Mouse (Mus musculus) lung, embryonic 14.5 days (tissue): ENCODE results near the gene Acat3. TPM values are rescaled to one million over a fixed set of nuclear protein-coding genes. Genes with fewer than 3 reads are reported as not detected.
A peak's percentile ranks its signal among the peaks of the same experiment; 100 is the strongest.
"Not testable (repeated sequence)": the region's sequence is repeated elsewhere in the genome, so short reads cannot be mapped to it uniquely, and the experiment has no call there.

Experiments used
- ATAC-seq: fragments of 200-750 bp; cut with Nextera tagmentation; 2 replicates; pipeline ENCODE4 v1.8.0; 2017; ENCODE audit warnings: mild to moderate bottlenecking, moderate TSS enrichment, moderate library complexity; ENCODE audit not compliant: insufficient read depth
- DNase-seq: peaks from one replicate; pipeline ENCODE4 v3.0.0-alpha.2; 2015
- H3K27ac ChIP-seq: fragments of 300-500 bp; sonication (generic); 2 replicates; pipeline ENCODE4 v1.5.1; 2014; ENCODE audit warnings: low read depth, mild to moderate bottlenecking, moderate library complexity
- H3K27me3 ChIP-seq: fragments of 300-500 bp; sonication (generic); 2 replicates; pipeline ENCODE4 v1.6.1; 2014; ENCODE audit warnings: low read length, control low read depth; ENCODE audit not compliant: insufficient read depth
- H3K36me3 ChIP-seq: fragments of 300-500 bp; sonication (generic); 2 replicates; pipeline ENCODE4 v1.6.1; 2014; ENCODE audit warnings: control low read depth; ENCODE audit not compliant: insufficient read depth
- H3K4me1 ChIP-seq: fragments of 300-500 bp; sonication (generic); 2 replicates; pipeline ENCODE4 v1.6.1; 2014; ENCODE audit warnings: antibody characterized with exemption, control low read depth; ENCODE audit not compliant: insufficient read depth
- H3K4me2 ChIP-seq: fragments of 300-500 bp; sonication (generic); 2 replicates; pipeline ENCODE4 v1.6.1; 2014; ENCODE audit warnings: mild to moderate bottlenecking
- H3K4me3 ChIP-seq: fragments of 300-500 bp; sonication (generic); 2 replicates; pipeline ENCODE4 v1.5.1; 2014; ENCODE audit warnings: low read depth, low read length
- H3K9ac ChIP-seq: fragments of 300-500 bp; sonication (generic); 2 replicates; pipeline ENCODE4 v1.6.1; 2014
- H3K9me3 ChIP-seq: fragments of 300-500 bp; sonication (generic); 2 replicates; pipeline ENCODE4 v1.6.1; 2016; ENCODE audit warnings: low read depth, low read length, control low read depth
- CTCF ChIP-seq: IDR thresholded peaks from 2 replicates; pipeline ENCODE4 v1.5.1; 2016; ENCODE audit warnings: antibody characterized with exemption, low read depth
- WGBS: fragments of 180-500 bp; shearing (Covaris S2); extraction: QIAGEN DNeasy Blood & Tissue Kit; methylation state at CpG from one replicate; pipeline ENCODE4 v1.1.7; 2014; 5-methylcytosine and 5-hydroxymethylcytosine counted together
- polyA plus RNA-seq: library from polyadenylated mRNA; unstranded; fragments of >200 nt; fragmentation: Nextera tagmentation; extraction: Ambion mirVana; gene quantifications from 2 replicates; pipeline ENCODE4 v1.2.1, GENCODE M21; 2014

Gene Acat3
- polyA plus RNA-seq, 1 experiment from 2014 or later = 0.67 TPM

- Histone ChIP-seq H3K36me3 (peaks cover 13% of the 10 kb centered on the region), H3K9ac (no peak overlapping the region), H3K4me3 (no peak overlapping the region), H3K27ac (no peak overlapping the region), H3K9me3 (no peaks in the 10 kb centered on the region), H3K4me1 (no peaks in the 10 kb centered on the region), H3K27me3 (no peaks in the 10 kb centered on the region), H3K4me2 (no peak overlapping the region)
- DNase-seq (no peak), ATAC-seq (no peak)
- TF ChIP-seq CTCF = no peak
- WGBS = 76% methylated on average over 4 of the region's 4 CpGs
Observed at GRCm38 (mm10) chr17:12905810-12906209, 34.6 kb downstream of the Acat3 start.

- 0 out of 2 replicates have a peak, but pooled peaks cover 10% of the 10 kb centered on the region for H3K36me3 ChIP-seq
- no peak overlapping the region for H3K4me2 ChIP-seq
- no peaks in the 10 kb centered on the region for H3K27me3 ChIP-seq
- no peak overlapping the region for H3K4me3 ChIP-seq
- no peak for DNase-seq
- H3K27ac ChIP-seq = no peak overlapping the region
- H3K4me1 ChIP-seq = no peaks in the 10 kb centered on the region
- H3K9me3 ChIP-seq = no peaks in the 10 kb centered on the region
- ATAC-seq = no peak
- 88% methylated on average over 1 of the region's 1 CpGs for WGBS
- H3K9ac ChIP-seq = no peak overlapping the region
- no peak for TF ChIP-seq CTCF
Observed at GRCm38 (mm10) chr17:12904349-12904748, 36.1 kb downstream of the Acat3 start.

- H3K4me2 ChIP-seq = no peak overlapping the region
- H3K27me3 ChIP-seq = no peaks in the 10 kb centered on the region
- no peak overlapping the region for H3K9ac ChIP-seq
- peak; percentile 57 for ATAC-seq
- 0 out of 2 replicates have a peak, but pooled peaks cover 10% of the 10 kb centered on the region for H3K36me3 ChIP-seq
- H3K27ac ChIP-seq = peak overlapping the region; percentile 61
- TF ChIP-seq CTCF = no peak
- no peak overlapping the region for H3K4me3 ChIP-seq
- no peaks in the 10 kb centered on the region for H3K9me3 ChIP-seq
- no peaks in the 10 kb centered on the region for H3K4me1 ChIP-seq
- 49% methylated on average over 11 of the region's 12 CpGs for WGBS
- peak; percentile 47 for DNase-seq
Observed at GRCm38 (mm10) chr17:12903372-12904333, 36.7 kb downstream of the Acat3 start.

- ATAC-seq (no peak), DNase-seq (no peak)
- H3K4me2 ChIP-seq = no peak overlapping the region
- WGBS = 89% methylated on average over 6 of the region's 6 CpGs
- H3K27me3 ChIP-seq = no peaks in the 10 kb centered on the region
- no peak for TF ChIP-seq CTCF
- no peak overlapping the region for H3K4me3 ChIP-seq
- no peaks in the 10 kb centered on the region for H3K9me3 ChIP-seq
- no peak overlapping the region for H3K9ac ChIP-seq
- H3K4me1 ChIP-seq = no peaks in the 10 kb centered on the region
- H3K36me3 ChIP-seq = 0 out of 2 replicates have a peak, but pooled peaks cover 10% of the 10 kb centered on the region
- 0 out of 2 replicates have a peak overlapping the region, but pooled peaks have one; percentile 6 for H3K27ac ChIP-seq
Observed at GRCm38 (mm10) chr17:12902291-12902690, 38.1 kb downstream of the Acat3 start.

- not testable (repeated sequence) for H3K36me3 ChIP-seq, H3K4me3 ChIP-seq, H3K27me3 ChIP-seq, H3K9me3 ChIP-seq, H3K4me1 ChIP-seq, ATAC-seq, H3K4me2 ChIP-seq, H3K9ac ChIP-seq
- WGBS = 35% methylated on average over 2 of the region's 2 CpGs
- peak overlapping the region; percentile 50; the same call in 1 of the 2 replicates for H3K27ac ChIP-seq
- peak; percentile 13 for DNase-seq
Observed at GRCm38 (mm10) chr17:12898607-12899006, 41.8 kb downstream of the Acat3 start.

GRCm38 (mm10) chr17:12897674-12898073 is 42.7 kb downstream of the Acat3 start:
- 89% methylated on average over 5 of the region's 5 CpGs for WGBS
- TF ChIP-seq CTCF = no peak
- ATAC-seq (no peak), DNase-seq (no peak)
- Histone ChIP-seq H3K4me1 (no peaks in the 10 kb centered on the region), H3K27me3 (no peaks in the 10 kb centered on the region), H3K9ac (no peak overlapping the region), H3K4me2 (no peak overlapping the region), H3K36me3 (0 out of 2 replicates have a peak, but pooled peaks cover 4% of the 10 kb centered on the region), H3K9me3 (no peaks in the 10 kb centered on the region), H3K4me3 (no peak overlapping the region), H3K27ac (no peak overlapping the region; the same call in 1 of the 2 replicates)

- H3K4me3 ChIP-seq = no peak overlapping the region
- H3K9me3 ChIP-seq = no peaks in the 10 kb centered on the region
- ATAC-seq (no peak), DNase-seq (no peak)
- 85% methylated on average over 9 of the region's 9 CpGs for WGBS
- H3K4me2 ChIP-seq = no peak overlapping the region
- H3K9ac ChIP-seq = no peak overlapping the region
- H3K27me3 ChIP-seq = no peaks in the 10 kb centered on the region
- H3K36me3 ChIP-seq = peaks cover 4% of the 10 kb centered on the region; the same call in 1 of the 2 replicates
- TF ChIP-seq CTCF = no peak
- H3K27ac ChIP-seq = no peak overlapping the region
- H3K4me1 ChIP-seq = no peaks in the 10 kb centered on the region
Observed at GRCm38 (mm10) chr17:12892033-12892432, 48.4 kb downstream of the Acat3 start.
